Mouse (Mus musculus) stomach, embryonic 15.5 days (tissue): ENCODE data around the gene Gpbp1. TPM values are rescaled to one million over a fixed set of nuclear protein-coding genes. Genes with fewer than 3 reads are reported as not detected.
A peak's percentile ranks its signal among the peaks of the same experiment; 100 is the strongest.

Experiments used
- ATAC-seq: fragments of 200-750 bp; cut with Nextera tagmentation; 2 replicates; pipeline ENCODE4 v1.8.0; 2017; ENCODE audit warnings: low read depth, moderate number of reproducible peaks, moderate TSS enrichment; ENCODE audit not compliant: insufficient read depth, low FRiP score
- H3K27ac ChIP-seq: fragments of 300-500 bp; sonication (generic); 2 replicates; pipeline ENCODE4 v1.5.1; 2015; ENCODE audit warnings: mild to moderate bottlenecking, inconsistent platforms
- H3K27me3 ChIP-seq: fragments of 300-500 bp; sonication (generic); replicated peaks from 2 replicates; pipeline ENCODE4 v1.6.1; 2015; ENCODE audit warnings: inconsistent platforms
- H3K36me3 ChIP-seq: fragments of 300-500 bp; sonication (generic); 2 replicates; pipeline ENCODE4 v1.6.1; 2015; ENCODE audit warnings: inconsistent platforms
- H3K4me1 ChIP-seq: fragments of 300-500 bp; sonication (generic); 2 replicates; pipeline ENCODE4 v1.6.1; 2015; ENCODE audit warnings: inconsistent platforms
- H3K4me2 ChIP-seq: fragments of 300-500 bp; sonication (generic); 2 replicates; pipeline ENCODE4 v1.6.1; 2015; ENCODE audit warnings: mild to moderate bottlenecking, inconsistent platforms
- H3K4me3 ChIP-seq: fragments of 300-500 bp; sonication (generic); replicated peaks from 2 replicates; pipeline ENCODE4 v1.5.1; 2015; ENCODE audit warnings: inconsistent platforms
- H3K9ac ChIP-seq: fragments of 300-500 bp; sonication (generic); 2 replicates; pipeline ENCODE4 v1.6.1; 2015; ENCODE audit warnings: inconsistent platforms
- H3K9me3 ChIP-seq: fragments of 300-500 bp; sonication (generic); 2 replicates; pipeline ENCODE4 v1.6.1; 2016; ENCODE audit warnings: inconsistent platforms
- WGBS: fragments of 180-500 bp; shearing (Covaris S2); methylation state at CpG from one replicate; pipeline ENCODE4 v1.1.7; 2015; 5-methylcytosine and 5-hydroxymethylcytosine counted together
- polyA plus RNA-seq: library from polyadenylated mRNA; unstranded; fragments of >200 nt; fragmentation: Nextera tagmentation; extraction: Ambion mirVana; gene quantifications from 2 replicates; pipeline ENCODE4 v1.2.1, GENCODE M21; 2015

The Gpbp1 gene
- polyA plus RNA-seq, 1 experiment from 2014 or later = 67.4 TPM

- Histone ChIP-seq H3K27ac (0 out of 2 replicates have a peak overlapping the region, but pooled peaks have one; percentile 32), H3K4me2 (no peak overlapping the region), H3K4me3 (no peak overlapping the region), H3K9me3 (no peaks in the 10 kb centered on the region), H3K9ac (no peak overlapping the region), H3K4me1 (peaks cover 14% of the 10 kb centered on the region), H3K27me3 (no peaks in the 10 kb centered on the region), H3K36me3 (no peaks in the 10 kb centered on the region)
- no peak for ATAC-seq
- 80% methylated on average over 8 of the region's 8 CpGs for WGBS
Measured at GRCm38 (mm10) chr13:111394341-111394740, 95.6 kb downstream of the Gpbp1 start.

- Histone ChIP-seq H3K4me3 (no peak overlapping the region), H3K36me3 (no peaks in the 10 kb centered on the region), H3K4me2 (no peak overlapping the region), H3K9ac (no peak overlapping the region), H3K9me3 (no peaks in the 10 kb centered on the region), H3K27ac (no peak overlapping the region), H3K27me3 (no peaks in the 10 kb centered on the region), H3K4me1 (peaks cover 14% of the 10 kb centered on the region)
- no peak for ATAC-seq
- 84% methylated on average over 6 of the region's 6 CpGs for WGBS
Measured at GRCm38 (mm10) chr13:111393426-111393825, 96.5 kb downstream of the Gpbp1 start.

GRCm38 (mm10) chr13:111391426-111391825 is 98.5 kb downstream of the Gpbp1 start:
- Histone ChIP-seq H3K27me3 (no peaks in the 10 kb centered on the region), H3K9me3 (no peaks in the 10 kb centered on the region), H3K36me3 (no peaks in the 10 kb centered on the region), H3K27ac (no peak overlapping the region), H3K4me2 (no peak overlapping the region), H3K4me1 (peaks cover 4% of the 10 kb centered on the region), H3K9ac (no peak overlapping the region), H3K4me3 (no peak overlapping the region)
- no peak for ATAC-seq
- 86% methylated on average over 5 of the region's 5 CpGs for WGBS

GRCm38 (mm10) chr13:111391011-111391410 is 98.9 kb downstream of the Gpbp1 start:
- Histone ChIP-seq H3K27me3 (no peaks in the 10 kb centered on the region), H3K9ac (no peak overlapping the region)
- ATAC-seq = no peak

GRCm38 (mm10) chr13:111384011-111384985 is 105.6 kb downstream of the Gpbp1 start:
- Histone ChIP-seq H3K4me1 (no peaks in the 10 kb centered on the region), H3K36me3 (no peaks in the 10 kb centered on the region), H3K4me3 (no peak overlapping the region), H3K4me2 (no peak overlapping the region), H3K9me3 (no peaks in the 10 kb centered on the region), H3K27ac (0 out of 2 replicates have a peak overlapping the region, but pooled peaks have one; percentile 31), H3K27me3 (no peaks in the 10 kb centered on the region), H3K9ac (no peak overlapping the region)
- 57% methylated on average over 12 of the region's 12 CpGs for WGBS
- ATAC-seq = no peak

More at GRCm38 (mm10) chr13:111391011-111391410, 98.9 kb downstream of the Gpbp1 start:
- 58% methylated on average over 1 of the region's 1 CpGs for WGBS
- no peak overlapping the region for H3K27ac ChIP-seq
- no peak overlapping the region for H3K4me2 ChIP-seq
- no peaks in the 10 kb centered on the region for H3K9me3 ChIP-seq
- H3K36me3 ChIP-seq = no peaks in the 10 kb centered on the region
- no peak overlapping the region for H3K4me3 ChIP-seq
- H3K4me1 ChIP-seq = peaks cover 4% of the 10 kb centered on the region

Other genes with a start within 250 kb of the Gpbp1 start
- 0.06 TPM in 1 of 2 replicates, not detected in the other for gene Actbl2, start 235.1 kb downstream of the Gpbp1 start, polyA plus RNA-seq
- gene Gm49496, start 59.8 kb upstream of the Gpbp1 start, polyA plus RNA-seq = not detected in 2 replicates
- not detected in 2 replicates for gene Gm10198, start 102.7 kb upstream of the Gpbp1 start, polyA plus RNA-seq
- 16.8 and 18.0 TPM in 2 replicates for gene Mier3, start 190.9 kb upstream of the Gpbp1 start, polyA plus RNA-seq